Mouse (Mus musculus): ENCODE results near the gene Pias1. TPM values are rescaled to one million over a fixed set of nuclear protein-coding genes. Genes with fewer than 3 reads are reported as not detected.

Pias1 gene
- polyA plus RNA-seq (2012; rRNA removed), result 25.4 and 36.5 TPM in 2 replicates

DNA sequence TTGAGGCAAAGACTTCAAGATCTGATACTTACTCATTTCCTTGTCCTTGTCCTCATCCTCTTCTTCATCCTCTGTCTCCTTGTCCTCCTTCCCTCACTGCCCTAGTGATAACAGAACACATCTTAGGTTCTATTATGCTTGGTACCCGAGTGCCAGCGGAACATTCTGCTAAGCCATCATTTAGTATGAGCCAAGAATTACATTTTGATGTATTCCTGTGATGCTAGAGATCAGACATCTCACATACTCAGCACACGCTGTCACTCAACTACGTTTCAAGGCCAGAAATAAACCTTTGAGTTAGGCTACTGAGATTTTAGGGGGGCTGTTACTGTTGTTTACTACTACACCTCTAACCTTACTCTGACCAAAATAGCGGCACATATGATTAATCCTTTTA is at the start of gene Pias1:
Gene Pias1 (minus strand): TSS at position 101 of the 400 bp plus-strand sequence.
- Histone ChIP-seq H3K4me1 (ENCODE audit: control insufficient read depth, insufficient read depth, low read length) (no peaks in the 10 kb centered on the region), H3K4me3 (replicated peaks; ENCODE audit: extremely low read depth, low read depth, low read length) (no peak within 1 kb of the TSS)
- DNase-seq, result no peak
- 84% methylated on average over 5 of the region's 5 CpGs for WGBS
- no peak for TF ChIP-seq CTCF (IDR thresholded peaks at IDR 0.05; ENCODE audit: insufficient read depth, low read length)
- TF ChIP-seq POLR2A (IDR thresholded peaks at IDR 0.05; ENCODE audit: borderline replicate concordance, extremely low read depth, low read depth, low read length), result no peak

DNA sequence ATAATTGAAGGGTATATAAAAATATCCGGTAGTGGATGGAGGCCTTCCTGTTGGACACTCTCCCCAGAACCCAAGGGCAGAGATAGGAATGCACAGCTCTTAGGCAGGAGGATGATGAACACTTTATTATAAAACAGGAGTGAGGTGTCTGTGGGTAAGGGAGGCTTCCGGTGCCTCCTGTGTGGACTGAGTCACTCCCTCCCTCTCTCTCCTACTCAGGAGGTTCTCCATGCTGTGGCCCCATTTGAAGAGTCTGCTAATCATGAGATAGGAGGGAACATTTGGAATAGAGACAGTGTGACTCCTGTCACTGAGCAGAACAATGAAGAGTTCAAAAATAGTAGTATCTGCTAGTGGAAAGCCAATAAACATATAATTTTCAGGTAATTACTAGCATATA is 47.7 kb upstream of the Pias1 start:
- no peak for TF ChIP-seq CTCF (IDR thresholded peaks at IDR 0.05; ENCODE audit: insufficient read depth, low read length)
- no peak for TF ChIP-seq POLR2A (IDR thresholded peaks at IDR 0.05; ENCODE audit: borderline replicate concordance, extremely low read depth, low read depth, low read length)
- 78% methylated on average over 2 of the region's 2 CpGs for WGBS
- Histone ChIP-seq H3K4me3 (replicated peaks; ENCODE audit: extremely low read depth, low read depth, low read length) (no peak overlapping the region), H3K4me1 (ENCODE audit: control insufficient read depth, insufficient read depth, low read length) (peaks cover 3% of the 10 kb centered on the region)
- no peak for DNase-seq

DNA sequence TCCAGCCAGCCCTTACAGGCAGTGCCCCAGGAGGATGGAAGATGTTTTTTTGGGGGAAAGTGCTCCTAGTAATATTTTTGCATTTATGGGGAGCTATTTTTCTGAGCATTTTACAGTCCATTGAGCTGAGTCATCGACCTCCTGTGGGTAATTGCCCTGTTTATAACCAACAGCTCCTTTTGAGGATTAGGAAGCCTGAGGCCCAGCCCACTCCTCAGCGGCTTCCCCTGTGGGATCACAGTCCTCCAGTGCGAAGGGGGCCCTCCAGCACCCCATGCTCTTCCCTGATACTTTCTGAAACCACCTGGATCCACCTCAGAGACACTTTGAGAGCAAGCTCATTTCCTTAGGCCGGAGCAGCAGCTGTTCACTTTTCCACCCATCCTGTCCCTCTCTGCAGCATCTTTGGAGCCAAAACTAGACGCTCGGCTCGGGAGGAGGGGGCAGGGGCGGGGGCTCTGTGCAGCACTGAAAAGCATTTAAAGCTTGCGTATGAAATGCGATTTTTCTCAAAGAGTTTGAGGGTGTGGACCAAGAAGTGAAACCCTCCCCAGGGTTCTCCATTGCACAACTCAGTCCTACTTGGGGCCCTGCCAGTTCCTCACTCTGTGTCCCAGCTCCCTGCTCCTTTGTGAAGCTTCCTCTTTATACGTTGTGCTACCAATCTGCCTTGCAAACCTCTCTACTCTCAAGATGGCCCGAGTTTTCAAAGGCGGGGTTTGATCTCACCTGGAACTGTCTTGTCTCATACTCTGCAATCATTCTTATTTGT is 43.5 kb upstream of the Pias1 start:
- 37% methylated on average over 13 of the region's 13 CpGs for WGBS
- no peak for TF ChIP-seq CTCF (IDR thresholded peaks at IDR 0.05; ENCODE audit: insufficient read depth, low read length)
- peaks cover 3% of the 10 kb centered on the region for H3K4me1 ChIP-seq (ENCODE audit: control insufficient read depth, insufficient read depth, low read length)
- peak; percentile 71 for DNase-seq
- H3K4me3 ChIP-seq (replicated peaks; ENCODE audit: extremely low read depth, low read depth, low read length), result no peak overlapping the region

GRCm38 (mm10) chr9:63022486-63022885 is 34.8 kb upstream of the Pias1 start:
- WGBS, result 95% methylated on average over 1 of the region's 1 CpGs
- DNase-seq, result no peak
- no peak for TF ChIP-seq POLR2A (IDR thresholded peaks at IDR 0.05; ENCODE audit: borderline replicate concordance, extremely low read depth, low read depth, low read length)
- no peak for TF ChIP-seq CTCF (IDR thresholded peaks at IDR 0.05; ENCODE audit: insufficient read depth, low read length)
- H3K4me3 ChIP-seq (replicated peaks; ENCODE audit: extremely low read depth, low read depth, low read length), result no peak overlapping the region
- no peaks in the 10 kb centered on the region for H3K4me1 ChIP-seq (ENCODE audit: control insufficient read depth, insufficient read depth, low read length)

GRCm38 (mm10) chr9:63007371-63007770 is 19.6 kb upstream of the Pias1 start:
- Histone ChIP-seq H3K4me3 (replicated peaks; ENCODE audit: extremely low read depth, low read depth, low read length) (no peak overlapping the region), H3K4me1 (ENCODE audit: control insufficient read depth, insufficient read depth, low read length) (no peaks in the 10 kb centered on the region)
- 95% methylated on average over 4 of the region's 4 CpGs for WGBS
- no peak for DNase-seq
- TF ChIP-seq POLR2A (IDR thresholded peaks at IDR 0.05; ENCODE audit: borderline replicate concordance, extremely low read depth, low read depth, low read length), result no peak
- TF ChIP-seq CTCF (IDR thresholded peaks at IDR 0.05; ENCODE audit: insufficient read depth, low read length), result no peak

DNA sequence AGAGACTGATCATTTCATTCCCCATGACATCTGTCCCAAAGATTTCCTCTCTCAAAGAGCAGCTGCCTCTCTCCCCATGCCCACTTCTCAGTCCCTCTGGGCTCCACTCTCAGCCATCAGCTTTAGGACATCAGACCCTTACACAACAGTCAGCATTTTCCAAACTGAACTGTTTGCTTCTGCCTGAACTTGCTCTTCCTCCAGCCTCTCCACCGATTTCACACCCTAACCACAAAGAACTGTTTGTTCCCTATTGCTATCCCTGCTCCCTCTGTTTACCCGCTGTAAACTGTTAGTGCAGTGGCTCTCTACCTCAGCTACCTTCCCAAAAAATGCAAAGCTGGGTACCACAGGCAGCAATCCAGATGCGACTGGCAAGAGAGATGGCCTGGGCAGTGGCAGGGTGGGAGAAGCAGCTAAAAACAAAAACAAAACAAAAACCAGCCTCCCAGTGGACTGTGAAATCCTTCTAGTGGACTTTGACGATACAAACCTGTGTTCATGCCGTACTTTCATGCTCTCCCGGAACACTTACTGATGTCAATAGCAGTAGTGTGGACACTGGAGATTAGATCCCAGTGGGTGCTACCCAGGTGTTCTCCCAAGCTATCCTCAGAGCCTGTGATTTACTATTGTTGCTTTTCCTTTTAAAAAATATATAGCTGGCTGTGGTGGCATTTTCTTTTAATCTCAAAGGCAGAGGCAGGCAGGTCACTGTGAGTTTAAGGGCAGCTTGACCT is 18.5 kb upstream of the Pias1 start:
- 64% methylated on average over 6 of the region's 6 CpGs for WGBS
- TF ChIP-seq POLR2A (IDR thresholded peaks at IDR 0.05; ENCODE audit: borderline replicate concordance, extremely low read depth, low read depth, low read length), result no peak
- no peak for TF ChIP-seq CTCF (IDR thresholded peaks at IDR 0.05; ENCODE audit: insufficient read depth, low read length)
- Histone ChIP-seq H3K4me3 (replicated peaks; ENCODE audit: extremely low read depth, low read depth, low read length) (no peak overlapping the region), H3K4me1 (ENCODE audit: control insufficient read depth, insufficient read depth, low read length) (no peaks in the 10 kb centered on the region)
- DNase-seq, result no peak

- no peak overlapping the region for H3K4me3 ChIP-seq (replicated peaks; ENCODE audit: extremely low read depth, low read depth, low read length)
- H3K4me1 ChIP-seq (ENCODE audit: control insufficient read depth, insufficient read depth, low read length), result no peaks in the 10 kb centered on the region; the same call in 1 of the 2 replicates
- WGBS, result 28% methylated on average over 3 of the region's 3 CpGs
- no peak for DNase-seq
- TF ChIP-seq CTCF (IDR thresholded peaks at IDR 0.05; ENCODE audit: insufficient read depth, low read length) (no peak), POLR2A (IDR thresholded peaks at IDR 0.05; ENCODE audit: borderline replicate concordance, extremely low read depth, low read depth, low read length) (no peak)
Observed at GRCm38 (mm10) chr9:62998561-62998960, 10.8 kb upstream of the Pias1 start.

GRCm38 (mm10) chr9:62997626-62998025 is 9.9 kb upstream of the Pias1 start:
- TF ChIP-seq POLR2A (IDR thresholded peaks at IDR 0.05; ENCODE audit: borderline replicate concordance, extremely low read depth, low read depth, low read length) (no peak), CTCF (IDR thresholded peaks at IDR 0.05; ENCODE audit: insufficient read depth, low read length) (no peak)
- no peak for DNase-seq
- 84% methylated on average over 3 of the region's 3 CpGs for WGBS
- Histone ChIP-seq H3K4me1 (ENCODE audit: control insufficient read depth, insufficient read depth, low read length) (no peaks in the 10 kb centered on the region; the same call in 1 of the 2 replicates), H3K4me3 (replicated peaks; ENCODE audit: extremely low read depth, low read depth, low read length) (no peak overlapping the region)

DNA sequence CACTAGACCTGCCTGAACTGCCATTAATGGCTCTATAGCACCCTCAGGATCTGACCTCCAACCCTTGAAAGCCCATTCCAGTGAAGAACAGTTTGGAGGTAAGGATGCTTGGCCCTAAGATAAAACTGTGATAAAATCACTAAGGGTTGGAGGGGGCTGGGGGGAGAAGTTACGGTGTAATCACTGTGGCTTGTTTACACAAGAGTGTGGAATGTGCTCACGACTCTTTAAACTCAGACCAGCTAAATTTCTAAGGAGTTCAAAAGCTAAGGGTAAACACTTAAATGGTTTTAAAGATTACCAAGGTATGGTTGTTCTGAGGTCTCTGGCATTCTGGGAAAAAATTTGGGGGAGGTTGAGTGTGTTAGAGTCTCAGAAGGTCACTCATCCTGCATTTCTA is 7.5 kb upstream of the Pias1 start:
- 19% methylated on average over 2 of the region's 2 CpGs for WGBS
- TF ChIP-seq POLR2A (IDR thresholded peaks at IDR 0.05; ENCODE audit: borderline replicate concordance, extremely low read depth, low read depth, low read length) (no peak), CTCF (IDR thresholded peaks at IDR 0.05; ENCODE audit: insufficient read depth, low read length) (no peak)

More for the DNA sequence above, 7.5 kb upstream of the Pias1 start:
- peak; percentile 45 for DNase-seq
- Histone ChIP-seq H3K4me3 (replicated peaks; ENCODE audit: extremely low read depth, low read depth, low read length) (no peak overlapping the region), H3K4me1 (ENCODE audit: control insufficient read depth, insufficient read depth, low read length) (no peaks in the 10 kb centered on the region; the same call in 1 of the 2 replicates)
